In genomic region chr17:81542313-81543185, GRCm38 (mm10) we compare ENCODE assay signal across 9 mouse cellular contexts.
DNase-seq lines count a peak whose midpoint lies in the region; ATAC-seq lines count a peak whose summit lies in the region.
"Had no signal": no experiment of that assay in that cellular context is flagged by ENCODE, and none has a peak within 500 bp of the region (broad histone marks: within the 10 kb centered on the region; RNA-seq: fewer than 3 reads in every experiment).

No protein-coding gene starts in this region.

- no peak overlapping the region for H3K4me3 ChIP-seq in lung, embryonic 16.5 days (ENCODE audit: low read length)
- H3K4me3 ChIP-seq in heart, embryonic 13.5 days, result no peak overlapping the region
- no peak overlapping the region for H3K4me3 ChIP-seq in midbrain, embryonic 15.5 days
- H3K4me3 ChIP-seq: limb, embryonic 12.5 days had no signal

- no peak overlapping the region for H3K4me2 ChIP-seq in lung, embryonic 16.5 days (ENCODE audit: low read depth, low read length)
- no peak overlapping the region for H3K4me2 ChIP-seq in heart, embryonic 13.5 days
- H3K4me2 ChIP-seq in midbrain, embryonic 15.5 days, result no peak overlapping the region
- H3K4me2 ChIP-seq: limb, embryonic 12.5 days had no signal

- H3K4me1 ChIP-seq in lung, embryonic 16.5 days (replicated peaks; ENCODE audit: control insufficient read depth, insufficient read depth, low read length), result peaks cover 12% of the 10 kb centered on the region
- H3K4me1 ChIP-seq in heart, embryonic 13.5 days, result peaks cover 85% of the 10 kb centered on the region
- H3K4me1 ChIP-seq in midbrain, embryonic 15.5 days, result 0 out of 2 replicates have a peak, but pooled peaks cover 4% of the 10 kb centered on the region

- H3K9me3 ChIP-seq in lung, embryonic 16.5 days (ENCODE audit: control insufficient read depth, low read length), result no peaks in the 10 kb centered on the region
- no peaks in the 10 kb centered on the region for H3K9me3 ChIP-seq in heart, embryonic 13.5 days
- no peaks in the 10 kb centered on the region for H3K9me3 ChIP-seq in midbrain, embryonic 15.5 days
- H3K9me3 ChIP-seq: limb, embryonic 12.5 days had no signal

- peak; percentile 31; the same call in 1 of the 2 replicates for ATAC-seq in lung, embryonic 16.5 days (ENCODE audit: low read depth)
- no peak for ATAC-seq in heart, embryonic 13.5 days (ENCODE audit: extremely low read depth, insufficient number of reproducible peaks, low FRiP score, low TSS enrichment)
- peak; percentile 62; the same call in 1 of the 2 replicates for ATAC-seq in midbrain, embryonic 15.5 days (replicated peaks)

- no peak overlapping the region for H3K9ac ChIP-seq in lung, embryonic 16.5 days (ENCODE audit: low read length)
- H3K9ac ChIP-seq in heart, embryonic 13.5 days, result no peak overlapping the region
- H3K9ac ChIP-seq in midbrain, embryonic 15.5 days, result no peak overlapping the region
- H3K9ac ChIP-seq: limb, embryonic 12.5 days had no signal

- H3K27me3 ChIP-seq in lung, embryonic 16.5 days (ENCODE audit: control insufficient read depth, insufficient read depth, low read depth, low read length), result no peaks in the 10 kb centered on the region
- H3K27me3 ChIP-seq in heart, embryonic 13.5 days (replicated peaks), result no peaks in the 10 kb centered on the region
- no peaks in the 10 kb centered on the region for H3K27me3 ChIP-seq in midbrain, embryonic 15.5 days (replicated peaks)
- H3K27me3 ChIP-seq: limb, embryonic 12.5 days had no signal

- H3K27ac ChIP-seq in lung, embryonic 16.5 days (ENCODE audit: low read length), result no peak overlapping the region
- 0 out of 2 replicates have a peak overlapping the region, but pooled peaks have one; percentile 32 for H3K27ac ChIP-seq in heart, embryonic 13.5 days (replicated peaks)
- H3K27ac ChIP-seq in midbrain, embryonic 15.5 days, result no peak overlapping the region
- H3K27ac ChIP-seq: limb, embryonic 12.5 days had no signal

- no peak for DNase-seq in lung, postnatal 25 days (ENCODE audit: low spot score)
- DNase-seq in cerebellum, adult 9-11 months, result peak; percentile 81
- DNase-seq in kidney, adult 8-10 months, result no peak
- DNase-seq in kidney, postnatal 4 days, result no peak
- no peak for DNase-seq in thymus, postnatal 36 days

- H3K36me3 ChIP-seq in lung, embryonic 16.5 days (ENCODE audit: control insufficient read depth, insufficient read depth, low read length), result no peaks in the 10 kb centered on the region
- H3K36me3 ChIP-seq in heart, embryonic 13.5 days, result peaks cover 3% of the 10 kb centered on the region; the same call in 1 of the 2 replicates
- no peaks in the 10 kb centered on the region for H3K36me3 ChIP-seq in midbrain, embryonic 15.5 days (replicated peaks)
- H3K36me3 ChIP-seq: limb, embryonic 12.5 days had no signal

- 73% methylated on average over 12 of the region's 12 CpGs for WGBS in lung, embryonic 16.5 days
- WGBS in heart, embryonic 13.5 days, result 71% methylated on average over 12 of the region's 12 CpGs
- WGBS in midbrain, embryonic 15.5 days, result 70% methylated on average over 12 of the region's 12 CpGs
